Mouse (Mus musculus) cortical plate, adult 2 months (tissue): ENCODE results near the gene Alpl. TPM values are rescaled to one million over a fixed set of nuclear protein-coding genes. Genes with fewer than 3 reads are reported as not detected.

Source experiments
- H3K27ac ChIP-seq: fragments of 200-500 bp; 2 replicates; pipeline ENCODE4 v1.5.1; 2012; ENCODE audit warnings: low read length, control low read depth, inconsistent platforms; ENCODE audit not compliant: insufficient read depth
- H3K4me1 ChIP-seq: fragments of 200-500 bp; 2 replicates; pipeline ENCODE4 v1.6.1; 2011; ENCODE audit warnings: low read length; ENCODE audit not compliant: control insufficient read depth, insufficient read depth
- H3K4me3 ChIP-seq: fragments of 200-500 bp; 2 replicates; pipeline ENCODE4 v1.5.1; 2011; ENCODE audit warnings: mild to moderate bottlenecking, low read length, control low read depth; ENCODE audit not compliant: insufficient read depth
- CTCF ChIP-seq: fragments of 200-500 bp; IDR thresholded peaks from 2 replicates; pipeline ENCODE4 v1.5.1; 2011; ENCODE audit warnings: mild to moderate bottlenecking, control low read depth, low read length; ENCODE audit not compliant: insufficient read depth; ENCODE audit errors: extremely low read depth
- POLR2A ChIP-seq: fragments of 200-500 bp; IDR thresholded peaks from 2 replicates; pipeline ENCODE4 v1.6.1; 2011; ENCODE audit warnings: mild to moderate bottlenecking, low read length, control low read depth; ENCODE audit not compliant: insufficient read depth; ENCODE audit errors: extremely low read depth
- polyA plus RNA-seq: library from polyadenylated mRNA; depleted of rRNA; stranded (reverse); fragments of >200 nt; gene quantifications from 2 replicates; pipeline ENCODE4 v1.2.3, GENCODE M21; 2012

Alpl gene
- polyA plus RNA-seq, 1 experiment: 12.9 TPM

GRCm38 (mm10) chr4:137763920-137764495, 32.2 kb downstream of the Alpl start:
- Histone ChIP-seq H3K4me1 (no peaks in the 10 kb centered on the region; the same call in 1 of the 2 replicates), H3K27ac (no peak overlapping the region), H3K4me3 (no peak overlapping the region)
- TF ChIP-seq POLR2A (no peak), CTCF (no peak)

GRCm38 (mm10) chr4:137762886-137763285, 33.3 kb downstream of the Alpl start:
- no peak for TF ChIP-seq POLR2A
- no peak for TF ChIP-seq CTCF
- H3K4me1 ChIP-seq: no peaks in the 10 kb centered on the region; the same call in 1 of the 2 replicates
- no peak overlapping the region for H3K4me3 ChIP-seq
- H3K27ac ChIP-seq: no peak overlapping the region

GRCm38 (mm10) chr4:137754446-137754845, 41.7 kb downstream of the Alpl start:
- TF ChIP-seq CTCF: no peak
- no peak for TF ChIP-seq POLR2A
- Histone ChIP-seq H3K4me1 (no peaks in the 10 kb centered on the region), H3K4me3 (no peak overlapping the region), H3K27ac (no peak overlapping the region)

GRCm38 (mm10) chr4:137753199-137753598, 43.0 kb downstream of the Alpl start:
- no peak overlapping the region for H3K27ac ChIP-seq
- H3K4me3 ChIP-seq: no peak overlapping the region
- no peak for TF ChIP-seq CTCF
- no peak for TF ChIP-seq POLR2A
- no peaks in the 10 kb centered on the region for H3K4me1 ChIP-seq

GRCm38 (mm10) chr4:137752471-137752870, 43.7 kb downstream of the Alpl start:
- H3K4me1 ChIP-seq: no peaks in the 10 kb centered on the region
- no peak for TF ChIP-seq POLR2A
- TF ChIP-seq CTCF: no peak
- no peak overlapping the region for H3K4me3 ChIP-seq
- H3K27ac ChIP-seq: no peak overlapping the region

- Histone ChIP-seq H3K4me3 (no peak overlapping the region), H3K27ac (no peak overlapping the region), H3K4me1 (no peaks in the 10 kb centered on the region)
- no peak for TF ChIP-seq POLR2A
- TF ChIP-seq CTCF: no peak
Measured at GRCm38 (mm10) chr4:137751717-137752116, 44.5 kb downstream of the Alpl start.

GRCm38 (mm10) chr4:137751310-137751709, 44.9 kb downstream of the Alpl start:
- H3K4me1 ChIP-seq: no peaks in the 10 kb centered on the region
- H3K27ac ChIP-seq: no peak overlapping the region

GRCm38 (mm10) chr4:137750121-137750520, 46.1 kb downstream of the Alpl start:
- H3K4me3 ChIP-seq: no peak overlapping the region
- TF ChIP-seq POLR2A (no peak), CTCF (no peak)
- H3K4me1 ChIP-seq: no peaks in the 10 kb centered on the region
- no peak overlapping the region for H3K27ac ChIP-seq

More at GRCm38 (mm10) chr4:137751310-137751709, 44.9 kb downstream of the Alpl start:
- no peak overlapping the region for H3K4me3 ChIP-seq
- TF ChIP-seq POLR2A: no peak
- no peak for TF ChIP-seq CTCF

GRCm38 (mm10) chr4:137749680-137750079, 46.5 kb downstream of the Alpl start:
- TF ChIP-seq CTCF (no peak), POLR2A (no peak)
- Histone ChIP-seq H3K4me1 (no peaks in the 10 kb centered on the region), H3K4me3 (no peak overlapping the region), H3K27ac (no peak overlapping the region)

GRCm38 (mm10) chr4:137748726-137749125, 47.5 kb downstream of the Alpl start:
- no peak overlapping the region for H3K4me3 ChIP-seq
- no peak for TF ChIP-seq POLR2A
- no peak overlapping the region for H3K27ac ChIP-seq
- no peaks in the 10 kb centered on the region for H3K4me1 ChIP-seq

- no peaks in the 10 kb centered on the region for H3K4me1 ChIP-seq
- no peak overlapping the region for H3K27ac ChIP-seq
- no peak overlapping the region for H3K4me3 ChIP-seq
- TF ChIP-seq CTCF (no peak), POLR2A (no peak)
Measured at GRCm38 (mm10) chr4:137747590-137747989, 48.6 kb downstream of the Alpl start.
